Mouse (Mus musculus) limb, embryonic 12.5 days (tissue): ENCODE results near the gene Stambpl1. TPM values are rescaled to one million over a fixed set of nuclear protein-coding genes. Genes with fewer than 3 reads are reported as not detected.

Source experiments
- ATAC-seq: fragments of 200-750 bp; cut with Nextera tagmentation; 2 replicates; pipeline ENCODE4 v1.8.0; 2017; ENCODE audit warnings: low read depth, moderate TSS enrichment; ENCODE audit not compliant: insufficient number of reproducible peaks, insufficient read depth, low FRiP score, low TSS enrichment
- H3K27ac ChIP-seq: fragments of 300-500 bp; sonication (generic); 2 replicates; pipeline ENCODE4 v1.5.1; 2016; ENCODE audit warnings: mild to moderate bottlenecking, moderate library complexity
- H3K27me3 ChIP-seq: fragments of 300-500 bp; sonication (generic); 2 replicates; pipeline ENCODE4 v1.6.1; 2016; ENCODE audit warnings: mild to moderate bottlenecking, moderate library complexity
- H3K36me3 ChIP-seq: fragments of 300-500 bp; sonication (generic); 2 replicates; pipeline ENCODE4 v1.6.1; 2016; ENCODE audit warnings: mild to moderate bottlenecking, moderate library complexity
- H3K4me1 ChIP-seq: fragments of 300-500 bp; sonication (generic); replicated peaks from 2 replicates; pipeline ENCODE4 v1.6.1; 2016
- H3K4me2 ChIP-seq: fragments of 300-500 bp; sonication (generic); 2 replicates; pipeline ENCODE4 v1.6.1; 2016; ENCODE audit warnings: mild to moderate bottlenecking, moderate library complexity
- H3K4me3 ChIP-seq: fragments of 300-500 bp; sonication (generic); replicated peaks from 2 replicates; pipeline ENCODE4 v1.5.1; 2016; ENCODE audit warnings: mild to moderate bottlenecking
- H3K9ac ChIP-seq: fragments of 300-500 bp; sonication (generic); replicated peaks from 2 replicates; pipeline ENCODE4 v1.6.1; 2016; ENCODE audit warnings: mild to moderate bottlenecking, moderate library complexity
- H3K9me3 ChIP-seq: fragments of 300-500 bp; sonication (generic); 2 replicates; pipeline ENCODE4 v1.6.1; 2016; ENCODE audit warnings: mild to moderate bottlenecking, moderate library complexity
- whole genome bisulfite sequencing: fragments of 180-500 bp; shearing (Covaris S2); methylation state at CpG from one replicate; pipeline ENCODE4 v1.1.7; 2016; 5-methylcytosine and 5-hydroxymethylcytosine counted together
- polyA plus RNA-seq: library from polyadenylated mRNA; unstranded; fragments of >200 nt; fragmentation: Nextera tagmentation; extraction: Ambion mirVana; gene quantifications from 2 replicates; pipeline ENCODE4 v1.2.1, GENCODE M21; 2016

Gene Stambpl1
- polyA plus RNA-seq, 1 experiment from 2014 or later = 10.8 TPM

GRCm38 (mm10) chr19:34262273-34262974 is 70.4 kb downstream of the Stambpl1 start:
- Histone ChIP-seq H3K36me3 (no peaks in the 10 kb centered on the region), H3K27ac (no peak overlapping the region), H3K9ac (no peak overlapping the region), H3K4me2 (no peak overlapping the region), H3K9me3 (no peaks in the 10 kb centered on the region), H3K4me3 (no peak overlapping the region), H3K4me1 (no peaks in the 10 kb centered on the region), H3K27me3 (no peaks in the 10 kb centered on the region)
- 84% methylated on average over 2 of the region's 2 CpGs for WGBS
- no peak for ATAC-seq

GRCm38 (mm10) chr19:34265604-34266193 is 73.7 kb downstream of the Stambpl1 start:
- no peaks in the 10 kb centered on the region for H3K4me1 ChIP-seq
- no peaks in the 10 kb centered on the region for H3K27me3 ChIP-seq
- no peak overlapping the region for H3K9ac ChIP-seq
- no peak overlapping the region for H3K4me2 ChIP-seq
- H3K9me3 ChIP-seq = no peaks in the 10 kb centered on the region
- no peak for ATAC-seq
- H3K4me3 ChIP-seq = no peak overlapping the region
- no peak overlapping the region for H3K27ac ChIP-seq
- 80% methylated on average over 5 of the region's 5 CpGs for WGBS
- no peaks in the 10 kb centered on the region for H3K36me3 ChIP-seq

GRCm38 (mm10) chr19:34268991-34269390 is 77.0 kb downstream of the Stambpl1 start:
- H3K9me3 ChIP-seq = no peaks in the 10 kb centered on the region
- H3K27me3 ChIP-seq = no peaks in the 10 kb centered on the region
- ATAC-seq = no peak
- no peaks in the 10 kb centered on the region for H3K4me1 ChIP-seq
- no peak overlapping the region for H3K4me2 ChIP-seq
- no peaks in the 10 kb centered on the region for H3K36me3 ChIP-seq
- no peak overlapping the region for H3K27ac ChIP-seq
- 68% methylated on average over 1 of the region's 1 CpGs for WGBS
- no peak overlapping the region for H3K9ac ChIP-seq
- no peak overlapping the region for H3K4me3 ChIP-seq

- no peaks in the 10 kb centered on the region for H3K36me3 ChIP-seq
- H3K4me1 ChIP-seq = no peaks in the 10 kb centered on the region
- H3K4me2 ChIP-seq = no peak overlapping the region
- no peak for ATAC-seq
- WGBS = 90% methylated on average over 11 of the region's 11 CpGs
- no peak overlapping the region for H3K27ac ChIP-seq
- no peaks in the 10 kb centered on the region for H3K27me3 ChIP-seq
- H3K4me3 ChIP-seq = no peak overlapping the region
- no peak overlapping the region for H3K9ac ChIP-seq
- no peaks in the 10 kb centered on the region for H3K9me3 ChIP-seq
Observed at GRCm38 (mm10) chr19:34270106-34270726, 78.2 kb downstream of the Stambpl1 start.

- WGBS = 91% methylated on average over 13 of the region's 13 CpGs
- no peaks in the 10 kb centered on the region for H3K27me3 ChIP-seq
- no peak overlapping the region for H3K4me3 ChIP-seq
- no peaks in the 10 kb centered on the region for H3K4me1 ChIP-seq
- no peak overlapping the region for H3K4me2 ChIP-seq
- H3K9ac ChIP-seq = no peak overlapping the region
- H3K36me3 ChIP-seq = no peaks in the 10 kb centered on the region
- no peak for ATAC-seq
- no peaks in the 10 kb centered on the region for H3K9me3 ChIP-seq
- H3K27ac ChIP-seq = no peak overlapping the region
Observed at GRCm38 (mm10) chr19:34270824-34271464, 78.9 kb downstream of the Stambpl1 start.

- Histone ChIP-seq H3K9me3 (no peaks in the 10 kb centered on the region), H3K36me3 (no peaks in the 10 kb centered on the region), H3K27me3 (no peaks in the 10 kb centered on the region), H3K27ac (no peak overlapping the region), H3K9ac (no peak overlapping the region), H3K4me3 (no peak overlapping the region), H3K4me1 (no peaks in the 10 kb centered on the region), H3K4me2 (no peak overlapping the region)
- 90% methylated on average over 1 of the region's 1 CpGs for WGBS
- ATAC-seq = no peak
Observed at GRCm38 (mm10) chr19:34273073-34273472, 81.0 kb downstream of the Stambpl1 start.

GRCm38 (mm10) chr19:34278078-34278477 is 86.0 kb downstream of the Stambpl1 start:
- ATAC-seq = no peak
- WGBS = 86% methylated on average over 3 of the region's 3 CpGs
- Histone ChIP-seq H3K36me3 (no peaks in the 10 kb centered on the region), H3K9me3 (no peaks in the 10 kb centered on the region), H3K4me1 (no peaks in the 10 kb centered on the region), H3K4me2 (no peak overlapping the region), H3K27ac (peak overlapping the region; percentile 30; the same call in 1 of the 2 replicates), H3K27me3 (no peaks in the 10 kb centered on the region), H3K4me3 (no peak overlapping the region), H3K9ac (no peak overlapping the region)

GRCm38 (mm10) chr19:34283614-34284013 is 91.6 kb downstream of the Stambpl1 start:
- Histone ChIP-seq H3K4me2 (no peak overlapping the region), H3K36me3 (no peaks in the 10 kb centered on the region), H3K27ac (no peak overlapping the region), H3K9me3 (no peaks in the 10 kb centered on the region), H3K27me3 (no peaks in the 10 kb centered on the region), H3K4me1 (no peaks in the 10 kb centered on the region; the same call in 1 of the 2 replicates), H3K4me3 (no peak overlapping the region), H3K9ac (no peak overlapping the region)
- ATAC-seq = no peak
- 84% methylated on average over 6 of the region's 6 CpGs for WGBS

GRCm38 (mm10) chr19:34284383-34284782 is 92.4 kb downstream of the Stambpl1 start:
- Histone ChIP-seq H3K36me3 (no peaks in the 10 kb centered on the region), H3K9ac (no peak overlapping the region), H3K4me1 (no peaks in the 10 kb centered on the region; the same call in 1 of the 2 replicates), H3K27ac (no peak overlapping the region), H3K4me3 (no peak overlapping the region), H3K9me3 (no peaks in the 10 kb centered on the region), H3K4me2 (no peak overlapping the region), H3K27me3 (no peaks in the 10 kb centered on the region)
- no peak for ATAC-seq
- 70% methylated on average over 10 of the region's 10 CpGs for WGBS

- 53% methylated on average over 2 of the region's 2 CpGs for WGBS
- Histone ChIP-seq H3K27ac (no peak overlapping the region), H3K27me3 (no peaks in the 10 kb centered on the region), H3K4me3 (no peak overlapping the region), H3K9ac (no peak overlapping the region), H3K4me2 (no peak overlapping the region), H3K9me3 (no peaks in the 10 kb centered on the region), H3K36me3 (no peaks in the 10 kb centered on the region), H3K4me1 (no peaks in the 10 kb centered on the region; the same call in 1 of the 2 replicates)
- no peak for ATAC-seq
Observed at GRCm38 (mm10) chr19:34284826-34285225, 92.8 kb downstream of the Stambpl1 start.

GRCm38 (mm10) chr19:34287221-34287620 is 95.2 kb downstream of the Stambpl1 start:
- no peaks in the 10 kb centered on the region for H3K36me3 ChIP-seq
- H3K4me1 ChIP-seq = peaks cover 13% of the 10 kb centered on the region; the same call in 1 of the 2 replicates
- no peaks in the 10 kb centered on the region for H3K9me3 ChIP-seq
- H3K27ac ChIP-seq = no peak overlapping the region
- no peak for ATAC-seq
- H3K9ac ChIP-seq = no peak overlapping the region
- H3K27me3 ChIP-seq = 0 out of 2 replicates have a peak, but pooled peaks cover 4% of the 10 kb centered on the region
- no peak overlapping the region for H3K4me2 ChIP-seq
- H3K4me3 ChIP-seq = no peak overlapping the region
